Mouse (Mus musculus) heart, embryonic 12.5 days (tissue): ENCODE measurements at regions not wholly inside any gene's neighbourhood (a gene's known extent, or its start where the extent isn't known, plus 50 kb on each side); places are given as distances from the start of the nearest gene placed in this dataset.
"Not testable (repeated sequence)": the region's sequence is repeated elsewhere in the genome, so short reads cannot be mapped to it uniquely, and the experiment has no call there.

Experiments
- ATAC-seq: fragments of 200-750 bp; cut with Nextera tagmentation; 2 replicates; pipeline ENCODE4 v1.8.0; 2017; ENCODE audit warnings: moderate TSS enrichment, moderate library complexity; ENCODE audit not compliant: insufficient number of reproducible peaks, low FRiP score
- H3K27ac ChIP-seq: fragments of 300-500 bp; sonication (generic); 2 replicates; pipeline ENCODE4 v1.5.1; 2016; ENCODE audit warnings: mild to moderate bottlenecking, moderate library complexity; ENCODE audit not compliant: poor library complexity, severe bottlenecking
- H3K27me3 ChIP-seq: fragments of 300-500 bp; sonication (generic); replicated peaks from 2 replicates; pipeline ENCODE4 v1.6.1; 2016; ENCODE audit warnings: mild to moderate bottlenecking, moderate library complexity
- H3K36me3 ChIP-seq: fragments of 300-500 bp; sonication (generic); 2 replicates; pipeline ENCODE4 v1.6.1; 2016; ENCODE audit warnings: mild to moderate bottlenecking, moderate library complexity
- H3K4me1 ChIP-seq: fragments of 300-500 bp; sonication (generic); replicated peaks from 2 replicates; pipeline ENCODE4 v1.6.1; 2016; ENCODE audit warnings: mild to moderate bottlenecking
- H3K4me2 ChIP-seq: fragments of 300-500 bp; sonication (generic); 2 replicates; pipeline ENCODE4 v1.6.1; 2016; ENCODE audit warnings: mild to moderate bottlenecking, moderate library complexity
- H3K4me3 ChIP-seq: fragments of 300-500 bp; sonication (generic); 2 replicates; pipeline ENCODE4 v1.5.1; 2016; ENCODE audit warnings: mild to moderate bottlenecking
- H3K9ac ChIP-seq: fragments of 300-500 bp; sonication (generic); 2 replicates; pipeline ENCODE4 v1.6.1; 2016; ENCODE audit warnings: mild to moderate bottlenecking, moderate library complexity
- H3K9me3 ChIP-seq: fragments of 300-500 bp; sonication (generic); replicated peaks from 2 replicates; pipeline ENCODE4 v1.6.1; 2016; ENCODE audit warnings: mild to moderate bottlenecking, moderate library complexity
- WGBS: fragments of 180-500 bp; shearing (Covaris S2); methylation state at CpG from one replicate; pipeline ENCODE4 v1.1.7; 2016; 5-methylcytosine and 5-hydroxymethylcytosine counted together

DNA sequence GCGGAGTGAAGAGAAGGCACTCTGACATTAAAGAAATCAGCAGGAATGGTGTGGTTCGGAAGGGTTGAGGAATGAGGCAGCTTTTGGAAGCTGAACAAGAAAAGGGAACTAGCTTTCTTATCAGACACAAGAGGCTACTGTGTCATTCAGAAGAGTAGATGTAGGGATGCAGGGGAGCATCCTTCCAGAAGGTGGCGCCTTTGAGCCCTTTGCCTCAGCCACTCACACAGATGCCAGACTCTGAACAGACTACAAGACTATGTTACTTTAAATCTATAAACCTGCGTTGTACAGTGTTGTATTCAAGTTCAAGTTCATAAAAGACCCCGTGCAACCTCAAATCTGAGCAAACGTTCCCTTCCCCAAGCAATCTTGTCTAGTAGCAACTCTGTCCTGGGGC lies 128.9 kb downstream of the Kap start:
- H3K4me1 ChIP-seq, H3K27me3 ChIP-seq, H3K9ac ChIP-seq, ATAC-seq, H3K4me3 ChIP-seq, H3K4me2 ChIP-seq, H3K27ac ChIP-seq, H3K36me3 ChIP-seq: not testable (repeated sequence)
- peaks cover 11% of the 10 kb centered on the region; the same call in 1 of the 2 replicates for H3K9me3 ChIP-seq
- 61% methylated on average over 6 of the region's 6 CpGs for WGBS

DNA sequence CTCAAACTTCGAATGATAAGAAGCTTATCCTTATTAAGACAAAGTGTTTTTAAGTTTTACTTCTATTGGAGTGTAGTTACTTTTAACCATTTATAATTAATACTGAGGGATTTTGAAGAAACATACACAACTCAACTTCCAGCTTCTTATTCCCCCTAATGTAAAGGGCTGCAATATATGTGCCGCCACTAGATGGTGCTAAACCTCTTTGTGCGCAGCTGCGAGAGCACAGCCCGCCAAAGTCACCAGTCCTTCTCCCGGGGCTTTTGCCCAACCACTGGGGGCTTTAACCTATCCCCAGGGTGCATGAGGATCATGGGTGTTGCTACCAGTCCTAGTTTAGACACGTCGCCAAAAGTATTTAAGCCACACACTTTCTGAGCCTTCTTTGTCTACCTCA lies 146.8 kb downstream of the Kap start:
- not testable (repeated sequence) for ATAC-seq, H3K36me3 ChIP-seq, H3K9ac ChIP-seq, H3K27me3 ChIP-seq, H3K4me1 ChIP-seq, H3K27ac ChIP-seq, H3K9me3 ChIP-seq
- Histone ChIP-seq H3K4me3 (0 out of 2 replicates have a peak overlapping the region, but pooled peaks have one; percentile 17), H3K4me2 (peak overlapping the region; percentile 55)
- WGBS, result 3% methylated on average over 8 of the region's 8 CpGs

DNA sequence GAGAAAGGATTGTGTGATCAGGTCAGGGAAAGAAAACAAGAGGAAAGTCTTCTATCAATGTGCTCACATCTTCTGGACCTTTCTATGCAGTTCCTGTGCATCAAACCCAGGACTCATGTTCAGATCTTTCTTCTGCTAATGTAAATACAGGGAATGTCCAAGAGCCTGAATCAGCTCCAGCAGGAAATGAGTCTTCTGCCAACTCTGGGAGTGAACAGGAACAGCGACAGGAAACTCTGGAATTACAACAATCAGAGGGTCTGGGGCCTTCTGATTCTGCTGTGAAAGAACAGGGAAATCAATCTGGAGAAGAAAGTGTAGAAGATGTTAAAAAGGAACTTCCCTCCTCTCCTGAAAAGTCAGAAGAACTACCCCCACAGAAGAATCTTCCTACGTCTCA lies 151.9 kb downstream of the Kap start:
- H3K27ac ChIP-seq, result no peak overlapping the region
- H3K36me3 ChIP-seq, result no peaks in the 10 kb centered on the region
- H3K4me3 ChIP-seq, result no peak overlapping the region
- ATAC-seq, result peak; percentile 59; the same call in 1 of the 2 replicates
- 36% methylated on average over 2 of the region's 2 CpGs for WGBS
- H3K9ac ChIP-seq, result no peak overlapping the region
- H3K4me1 ChIP-seq, result no peaks in the 10 kb centered on the region
- H3K9me3 ChIP-seq, result no peaks in the 10 kb centered on the region
- H3K4me2 ChIP-seq, result no peak overlapping the region
- H3K27me3 ChIP-seq, result no peaks in the 10 kb centered on the region
